Mouse (Mus musculus): Measurements from ENCODE around the gene Zfp341. TPM values are rescaled to one million over a fixed set of nuclear protein-coding genes. Genes with fewer than 3 reads are reported as not detected.

The Zfp341 gene
- total and polyA plus RNA-seq, 3 experiments: 2.0 to 6.3 TPM; not detected in 1

GRCm38 (mm10) chr2:154656710-154657485 lies 43.8 kb downstream of the Zfp341 start (continued):
- TF ChIP-seq TCF12 (IDR thresholded peaks at IDR 0.05; ENCODE audit: low read depth, low read length) (peak; percentile 61), ELF1 (IDR thresholded peaks at IDR 0.05; ENCODE audit: low read depth, low read length) (peak; percentile 94), E2F4 (IDR thresholded peaks at IDR 0.05; ENCODE audit: borderline replicate concordance, low read depth, low read length) (no peak)

- DNase-seq (ENCODE audit: low read depth, low spot score): peak; percentile 88
- peak overlapping the region; percentile 96 to 98 for H3K4me3 ChIP-seq (ENCODE audit: control insufficient read depth in 1 of 2, insufficient read depth in 1 of 2, low read depth in 2 of 2, low read length in 2 of 2)
- TF ChIP-seq CHD2 (IDR thresholded peaks at IDR 0.05; ENCODE audit: low read length) (no peak), HCFC1 (IDR thresholded peaks at IDR 0.05; ENCODE audit: low read depth, low read length) (peak; percentile 72), MAZ (IDR thresholded peaks at IDR 0.05; ENCODE audit: low read depth, low read length) (0 out of 2 replicates have a peak, but pooled peaks have one; percentile 43), MXI1 (IDR thresholded peaks at IDR 0.05; ENCODE audit: low read depth, low read length) (peak; percentile 45; the same call in 1 of the 2 replicates), SIN3A (IDR thresholded peaks at IDR 0.05; ENCODE audit: low read length) (peak; percentile 84), CHD1 (IDR thresholded peaks at IDR 0.05; ENCODE audit: low read depth, low read length) (no peak; the same call in 1 of the 2 replicates), POLR2A (IDR thresholded peaks at IDR 0.05; ENCODE audit: control insufficient read depth in 1 of 2, insufficient read depth in 1 of 2, low read depth in 1 of 2, low read length in 2 of 2, poor library complexity in 1 of 2) (peak in 1 of 2 experiments; percentile 68; a peak in 2 of 4 replicates), TBP (IDR thresholded peaks at IDR 0.05; ENCODE audit: low read depth, low read length) (peak; percentile 70), ETS1 (IDR thresholded peaks at IDR 0.05; ENCODE audit: low read depth, low read length) (0 out of 2 replicates have a peak, but pooled peaks have one; percentile 33), ELF1 (IDR thresholded peaks at IDR 0.05; ENCODE audit: low read depth, low read length) (peak; percentile 82)
- peaks cover 39% of the 10 kb centered on the region for H3K79me2 ChIP-seq (ENCODE audit: control insufficient read depth, insufficient read depth, low read length, poor library complexity)
- H3K9me3 ChIP-seq (replicated peaks; ENCODE audit: insufficient read depth, low read length): no peaks in the 10 kb centered on the region
- H3K27me3 ChIP-seq (ENCODE audit: control insufficient read depth in 1 of 2, insufficient read depth in 2 of 2, low read length in 2 of 2): no peaks in the 10 kb centered on the region
- H3K36me3 ChIP-seq (ENCODE audit: control insufficient read depth in 1 of 2, insufficient read depth in 2 of 2, low read length in 2 of 2): peaks cover 2 to 14% of the 10 kb centered on the region in 2 experiments; a peak in 2 of 4 replicates
- H3K4me1 ChIP-seq (ENCODE audit: control insufficient read depth in 1 of 2, insufficient read depth in 2 of 2, low read length in 2 of 2): peaks cover 8 to 20% of the 10 kb centered on the region in 2 experiments
- H3K27ac ChIP-seq (ENCODE audit: control insufficient read depth, low read depth, low read length): peak overlapping the region; percentile 78
- H3K9ac ChIP-seq (ENCODE audit: control insufficient read depth, low read depth, low read length, poor library complexity, severe bottlenecking): peak overlapping the region; percentile 97
Observed at GRCm38 (mm10) chr2:154657486-154658237, 44.6 kb downstream of the Zfp341 start.

- TF ChIP-seq CHD2 (IDR thresholded peaks at IDR 0.05; ENCODE audit: low read length): no peak
- TF ChIP-seq MYB (IDR thresholded peaks at IDR 0.05; ENCODE audit: low read depth, low read length): no peak
- no peak for TF ChIP-seq SMC3 (IDR thresholded peaks at IDR 0.05; ENCODE audit: low read depth, low read length)
- TF ChIP-seq ZMIZ1 (IDR thresholded peaks at IDR 0.05; ENCODE audit: low read depth, low read length): no peak
- H3K4me3 ChIP-seq (ENCODE audit: control insufficient read depth in 1 of 2, insufficient read depth in 1 of 2, low read depth in 2 of 2, low read length in 2 of 2): no peak overlapping the region
- H3K27me3 ChIP-seq (ENCODE audit: control insufficient read depth in 1 of 2, insufficient read depth in 2 of 2, low read length in 2 of 2): no peaks in the 10 kb centered on the region
- H3K79me2 ChIP-seq (ENCODE audit: control insufficient read depth, insufficient read depth, low read length, poor library complexity): peaks cover 43% of the 10 kb centered on the region
- no peak overlapping the region for H3K9ac ChIP-seq (ENCODE audit: control insufficient read depth, low read depth, low read length, poor library complexity, severe bottlenecking)
- peaks cover 8 to 20% of the 10 kb centered on the region in 2 experiments for H3K4me1 ChIP-seq (ENCODE audit: control insufficient read depth in 1 of 2, insufficient read depth in 2 of 2, low read length in 2 of 2)
- no peaks in the 10 kb centered on the region for H3K9me3 ChIP-seq (replicated peaks; ENCODE audit: insufficient read depth, low read length)
- no peak for DNase-seq (ENCODE audit: low read depth, low spot score)
- no peak overlapping the region for H3K27ac ChIP-seq (ENCODE audit: control insufficient read depth, low read depth, low read length)
- H3K36me3 ChIP-seq (ENCODE audit: control insufficient read depth in 1 of 2, insufficient read depth in 2 of 2, low read length in 2 of 2): peaks cover 4 to 14% of the 10 kb centered on the region in 2 experiments; a peak in 3 of 4 replicates
Observed at GRCm38 (mm10) chr2:154659070-154659469, 46.0 kb downstream of the Zfp341 start.
